Mouse (Mus musculus) Muller cell, postnatal 12 days (primary cell): ENCODE data around the gene Magi1.

Experiments used
- DNase-seq: peaks from one replicate; pipeline ENCODE4 v3.0.0-alpha.2; 2015; ENCODE audit errors: inconsistent ontology term

The Magi1 gene

DNA sequence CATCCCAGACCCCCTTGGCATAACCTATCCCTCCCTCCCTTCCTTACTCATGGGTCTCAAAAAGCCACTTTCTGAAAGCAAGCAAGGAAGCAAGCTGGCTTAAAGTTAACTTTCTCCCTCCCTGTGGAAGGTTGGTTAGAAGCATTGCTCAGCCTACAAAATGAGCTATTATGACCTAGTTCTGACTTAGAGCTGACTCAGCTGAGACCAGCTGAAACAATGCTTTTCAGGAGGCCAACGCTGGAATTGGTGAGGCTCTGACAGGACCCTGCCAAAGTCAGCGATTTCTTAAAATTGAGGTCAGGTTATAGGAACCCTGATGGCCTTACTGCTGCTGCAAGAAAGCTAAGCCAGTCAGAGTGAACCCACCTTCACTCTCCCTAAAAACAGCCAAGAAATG lies 386.2 kb downstream of the Magi1 start:
- peak; percentile 61 for DNase-seq

DNA sequence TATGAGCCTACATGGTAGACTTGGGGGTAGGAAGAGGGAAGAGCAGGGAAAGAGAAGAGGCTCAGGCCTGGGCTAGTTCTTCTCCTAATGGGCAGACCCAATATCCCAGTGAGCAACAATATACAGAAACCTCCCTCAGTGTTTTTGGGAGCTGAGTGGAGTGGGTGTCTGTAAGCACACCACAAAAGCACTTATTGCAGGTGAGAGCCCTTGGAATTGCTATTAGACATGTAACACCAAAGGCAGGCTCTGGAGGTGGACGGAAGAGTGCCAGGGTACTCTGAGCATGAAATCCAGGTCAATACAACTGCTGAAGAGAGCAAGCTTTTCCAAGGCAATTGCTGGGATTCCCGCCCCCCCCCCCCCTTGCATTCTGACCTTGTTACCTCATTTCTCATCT lies 388.0 kb downstream of the Magi1 start:
- DNase-seq, result no peak

DNA sequence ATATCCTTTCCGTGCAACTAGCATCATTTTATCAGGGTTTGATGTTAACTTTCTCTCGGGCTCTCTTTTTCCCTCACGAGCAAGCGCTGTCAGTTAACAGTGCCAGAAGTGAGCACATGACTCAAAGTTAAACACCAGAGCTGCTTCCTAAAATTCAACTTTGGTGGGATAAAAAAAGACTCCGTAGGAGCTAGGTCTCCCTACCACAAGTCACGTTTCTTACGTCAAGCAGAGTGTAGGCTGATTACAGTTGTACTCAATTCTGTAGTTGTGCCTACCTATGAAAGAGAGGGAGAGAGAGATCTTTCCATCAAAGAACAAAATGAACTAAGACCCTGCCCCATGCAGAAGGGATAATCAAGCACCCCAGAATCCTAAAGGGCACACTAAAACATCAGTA lies 389.8 kb downstream of the Magi1 start:
- no peak for DNase-seq

DNA sequence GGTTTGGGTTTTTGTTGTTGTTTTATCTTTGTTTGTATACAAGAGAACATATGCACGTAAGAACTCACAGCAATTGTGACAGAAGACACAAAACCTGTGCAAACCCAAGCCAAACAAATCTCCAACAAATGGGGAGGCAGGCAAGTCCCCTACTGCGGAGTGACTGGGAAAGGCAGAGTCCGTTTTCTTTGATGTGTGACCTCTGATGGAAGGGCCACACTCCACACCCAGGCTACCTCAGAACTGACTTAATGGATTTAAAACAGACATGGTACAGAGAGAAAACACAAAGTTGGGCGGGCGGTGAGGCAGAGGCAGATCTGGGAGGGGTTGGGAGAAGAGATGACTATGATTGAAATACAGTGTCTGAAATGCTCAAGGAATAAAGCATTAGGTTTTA lies 390.8 kb downstream of the Magi1 start:
- no peak for DNase-seq

DNA sequence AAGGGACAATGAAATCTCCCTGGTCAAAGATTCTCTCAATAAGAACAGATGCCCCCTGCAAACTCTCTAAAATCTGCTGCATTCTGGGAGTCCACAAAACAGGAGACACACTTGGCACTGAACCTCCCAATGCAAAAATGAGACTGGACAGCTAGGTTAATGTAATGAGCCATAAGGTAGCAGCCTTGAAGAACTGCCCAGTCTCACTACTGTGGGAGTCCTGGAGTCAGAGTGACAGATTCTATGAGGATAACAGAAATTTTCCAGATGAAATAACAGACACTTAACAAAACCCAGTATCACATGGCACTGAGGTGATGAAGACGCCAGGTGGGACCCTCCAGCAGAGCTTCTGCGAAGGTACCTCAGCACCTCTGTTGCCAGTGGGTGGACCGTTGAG lies 393.7 kb downstream of the Magi1 start:
- DNase-seq, result no peak

DNA sequence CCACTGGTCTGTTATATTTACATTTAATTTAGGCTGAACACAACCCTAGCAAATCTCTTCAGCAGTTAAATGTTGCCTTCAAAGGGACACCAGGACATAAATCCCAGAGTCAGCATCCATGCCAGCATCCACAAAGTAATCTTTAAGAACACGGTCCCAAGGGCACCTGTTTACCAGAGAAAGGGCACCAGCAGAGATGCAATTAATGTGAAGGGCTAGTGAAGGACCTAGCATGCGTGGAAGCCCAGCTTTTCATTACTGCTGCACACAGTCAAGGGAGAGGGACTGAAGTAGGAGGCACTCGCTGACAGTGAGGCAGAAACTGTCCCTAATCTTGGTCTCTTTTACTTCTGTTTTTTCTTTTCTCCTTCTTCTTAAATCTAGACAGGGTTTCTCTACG lies 406.4 kb downstream of the Magi1 start:
- no peak for DNase-seq

DNA sequence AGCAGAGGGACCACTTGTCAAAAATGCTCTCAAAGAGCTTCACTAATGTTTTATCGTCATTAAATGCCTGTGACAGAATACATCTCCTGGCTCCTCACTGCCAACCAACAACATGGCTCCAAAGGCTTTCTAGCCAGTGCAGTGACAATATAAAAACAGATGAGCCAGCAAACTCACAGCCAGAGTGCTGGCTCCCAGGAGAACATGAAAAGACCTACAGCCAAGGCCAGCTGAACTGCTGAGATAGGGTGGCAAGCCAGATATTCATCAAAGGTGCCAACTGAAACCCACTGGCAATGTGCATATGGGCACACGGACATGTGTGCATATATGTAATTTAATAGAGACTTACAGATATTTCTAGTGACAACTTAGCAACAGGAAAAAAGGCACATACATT lies 408.8 kb downstream of the Magi1 start:
- DNase-seq, result no peak

DNA sequence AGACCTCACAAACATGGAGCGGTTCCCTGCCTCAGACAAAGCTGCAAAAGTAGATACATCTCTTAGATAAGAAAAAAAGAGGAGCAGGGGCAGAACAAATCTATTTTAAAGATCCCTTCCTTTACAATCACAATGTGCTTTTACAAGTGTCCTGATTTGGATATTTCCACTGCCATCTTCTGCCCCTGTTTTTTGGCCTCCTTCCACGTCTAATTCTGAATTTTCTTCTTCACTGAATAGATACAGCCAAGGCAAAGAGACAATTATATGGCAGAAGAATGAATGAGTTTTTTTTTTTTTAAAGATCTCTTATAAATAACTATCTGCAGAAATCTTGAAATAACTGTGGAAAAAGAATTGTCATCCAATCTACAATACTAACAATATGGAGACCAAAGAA lies 409.3 kb downstream of the Magi1 start:
- no peak for DNase-seq

DNA sequence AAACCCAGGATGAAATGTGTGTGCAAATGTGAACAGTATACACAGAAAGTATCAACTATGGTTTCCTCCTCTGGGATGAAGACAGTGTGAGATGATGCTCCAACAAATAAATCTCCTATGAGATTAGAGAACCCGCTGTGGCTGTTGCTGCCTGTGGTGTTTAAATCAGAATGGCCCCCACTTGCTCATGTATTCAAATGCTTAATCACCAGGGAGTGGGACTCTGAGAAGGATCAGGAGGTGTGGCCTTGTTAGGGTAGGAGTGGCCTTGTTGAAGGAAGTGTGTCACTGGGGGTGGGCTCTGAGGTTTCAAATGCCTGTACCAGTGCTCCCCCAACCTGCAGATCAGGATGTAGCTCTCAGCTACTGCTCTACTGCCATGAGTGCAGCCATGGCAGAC lies 410.2 kb downstream of the Magi1 start:
- DNase-seq, result no peak

DNA sequence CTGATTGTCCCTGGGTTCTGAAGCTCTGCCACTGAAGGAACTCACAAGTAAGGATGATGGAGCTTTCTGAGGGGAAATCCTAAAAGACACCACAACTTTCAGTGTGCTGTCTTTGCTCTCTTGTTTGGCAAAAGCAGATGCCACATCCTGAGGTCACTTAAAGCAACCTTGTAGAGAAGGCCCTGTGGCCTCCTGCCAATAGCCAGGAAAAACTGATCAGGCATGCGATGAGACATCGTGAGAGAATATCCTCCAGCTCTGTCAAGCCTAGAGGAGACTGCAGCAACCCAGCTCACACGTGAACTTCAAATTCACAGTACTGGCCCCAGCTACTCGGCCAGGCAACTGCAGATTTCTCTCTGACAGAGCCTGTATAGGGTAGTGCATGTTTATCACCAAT lies 412.2 kb downstream of the Magi1 start:
- peak; percentile 66 for DNase-seq

DNA sequence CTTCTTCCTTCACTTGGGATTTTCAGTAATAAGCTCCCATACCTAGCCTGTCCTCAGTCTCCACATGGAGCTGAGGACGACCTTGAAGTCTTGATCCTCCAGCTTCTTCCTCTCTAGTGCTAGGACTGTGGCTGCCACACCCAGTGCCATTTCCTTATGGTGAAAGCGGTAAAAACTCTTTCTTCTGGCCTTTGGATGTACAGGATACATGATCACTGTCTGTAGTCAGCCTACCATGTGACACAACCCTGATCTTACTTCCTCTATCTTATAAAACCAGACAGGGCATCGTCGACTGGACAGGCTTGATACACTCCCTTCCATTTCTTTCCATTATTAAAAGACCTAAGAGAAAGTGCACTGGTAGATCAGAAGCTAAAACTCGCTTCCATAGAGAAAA lies 413.7 kb downstream of the Magi1 start:
- DNase-seq, result no peak

DNA sequence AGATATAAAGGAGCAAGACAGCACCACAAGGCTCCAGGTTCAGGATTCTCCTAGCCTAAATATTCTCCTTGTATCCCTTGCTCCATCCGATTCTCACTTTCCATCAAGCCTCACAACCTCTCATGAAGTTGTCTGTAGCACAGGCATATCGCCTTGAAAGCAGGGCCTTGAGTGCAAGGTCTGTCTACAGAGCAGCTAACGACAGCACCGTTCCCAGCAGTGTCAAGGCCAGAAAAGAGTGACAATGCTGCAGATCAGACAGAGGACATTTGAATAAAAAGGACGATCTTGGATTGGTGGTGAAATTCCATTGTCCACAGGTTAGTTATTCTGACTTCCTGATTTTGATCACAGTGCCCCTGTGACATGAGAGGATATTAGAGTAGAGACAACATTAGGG lies 421.5 kb downstream of the Magi1 start:
- DNase-seq, result no peak

DNA sequence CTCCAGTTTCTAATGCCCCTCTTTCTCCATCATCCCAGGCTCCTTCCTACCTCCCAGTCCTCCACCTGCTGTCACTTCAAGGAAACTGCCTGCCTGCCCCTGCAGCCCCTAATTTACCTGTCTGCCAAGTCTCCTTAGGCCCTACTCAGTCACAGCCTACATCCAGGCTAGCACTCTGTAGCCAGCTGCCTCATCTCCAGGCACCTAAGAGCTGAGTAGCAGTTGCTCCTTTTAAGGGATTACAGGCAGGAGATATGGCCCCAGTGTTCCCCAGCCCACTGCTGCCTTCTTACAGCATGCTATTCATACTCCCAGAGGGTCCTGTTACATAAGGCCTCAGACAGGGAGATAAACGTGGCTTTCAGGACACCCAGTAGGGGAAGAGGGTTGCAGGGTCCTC lies 426.9 kb downstream of the Magi1 start:
- no peak for DNase-seq

DNA sequence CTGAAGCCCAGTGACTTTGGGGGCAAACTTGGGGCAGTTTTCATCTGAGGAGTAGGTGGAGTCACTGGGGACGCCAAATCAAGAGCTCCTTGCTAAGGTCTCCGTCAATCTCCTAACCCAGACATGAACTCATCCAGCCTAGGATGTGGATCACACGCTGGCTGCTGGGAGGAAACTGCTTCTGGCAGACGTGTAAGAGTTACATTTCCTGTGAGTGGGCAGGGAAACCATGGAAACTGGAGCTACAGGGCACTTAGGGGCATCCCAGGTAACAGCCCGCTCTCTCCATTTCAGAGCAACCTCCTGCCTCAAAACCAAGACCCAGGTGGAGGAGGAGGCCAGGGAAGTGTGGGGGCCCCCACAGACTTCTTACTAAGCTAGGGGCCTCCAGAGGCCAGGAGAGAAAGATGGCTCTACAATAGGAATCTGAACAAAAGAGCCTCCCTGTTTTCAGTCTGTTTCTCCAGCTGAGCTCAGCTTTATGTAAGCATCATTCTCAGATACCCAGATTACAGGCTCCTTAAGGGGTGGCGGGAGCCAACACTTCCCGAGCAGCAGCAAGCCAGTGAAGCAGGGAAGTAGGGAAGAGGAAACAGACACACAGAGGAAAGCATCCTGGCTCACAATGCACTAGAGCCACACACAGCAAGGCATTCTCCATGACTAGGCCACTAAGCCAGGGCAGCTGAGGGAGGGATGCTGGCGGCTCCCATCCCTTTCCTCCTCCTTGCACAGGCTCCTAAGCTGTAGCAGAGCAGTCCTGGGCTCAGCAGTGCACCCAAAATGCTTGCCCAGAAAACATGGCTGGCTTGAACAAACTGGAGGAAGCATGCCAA lies 427.7 kb downstream of the Magi1 start:
- peak; percentile 53 for DNase-seq

DNA sequence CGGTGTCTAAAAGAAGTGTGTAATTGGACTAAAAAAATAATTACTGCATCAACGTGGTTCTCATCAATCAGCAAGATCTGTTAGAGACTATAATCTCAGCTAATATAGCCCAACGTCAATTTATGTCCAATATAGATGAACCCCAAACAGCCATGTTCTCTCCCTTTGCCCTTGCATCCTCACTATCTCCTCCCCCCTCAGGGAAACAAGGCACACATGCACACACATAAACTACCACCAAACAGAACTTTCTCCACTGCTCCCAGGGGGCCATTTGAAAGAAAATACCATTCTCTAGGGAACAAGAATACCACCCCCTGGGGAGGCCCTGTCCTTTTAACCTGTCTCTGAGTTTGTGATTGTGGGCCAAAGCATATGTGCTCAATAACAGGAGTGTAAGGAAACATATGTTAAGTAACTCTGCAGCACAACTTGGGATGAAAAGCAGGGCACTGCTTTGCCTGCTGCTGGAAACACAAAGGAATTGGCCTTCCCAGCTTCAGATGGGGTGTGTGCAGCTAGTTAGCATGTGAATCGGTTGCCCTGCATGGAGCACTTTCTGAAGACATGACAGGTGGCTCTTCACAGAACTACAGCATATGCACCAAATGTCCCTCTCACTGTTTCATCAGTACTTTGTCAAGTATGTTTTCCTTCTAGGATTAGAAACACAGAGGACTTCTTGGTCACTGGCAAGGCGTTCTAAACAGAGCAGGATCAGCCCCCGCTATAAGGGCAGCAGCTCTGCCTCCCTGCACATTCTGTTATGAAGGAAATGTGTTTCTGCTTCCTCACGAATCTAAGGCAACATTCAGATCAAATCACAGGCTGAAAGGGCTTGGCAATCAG lies 434.6 kb downstream of the Magi1 start:
- no peak for DNase-seq

DNA sequence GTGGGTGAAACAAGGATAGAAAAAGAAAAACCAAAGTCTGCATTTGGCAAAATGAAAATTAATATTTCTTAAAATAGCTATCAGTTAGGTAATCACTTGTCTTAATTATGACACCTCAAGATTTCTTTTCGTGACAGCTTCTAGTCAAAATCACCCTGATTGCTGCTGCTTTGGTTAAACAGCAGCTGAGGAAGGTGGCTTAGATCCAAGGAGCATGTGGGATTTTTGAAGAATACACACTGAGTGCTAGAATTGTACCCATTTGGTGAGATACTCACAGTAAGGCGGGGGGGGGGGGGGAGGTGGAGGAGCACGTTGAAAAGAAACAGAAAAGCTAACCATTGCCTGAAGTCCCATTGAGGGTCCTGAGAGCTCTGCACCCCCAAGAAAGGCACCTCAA lies 438.2 kb downstream of the Magi1 start:
- DNase-seq, result no peak

DNA sequence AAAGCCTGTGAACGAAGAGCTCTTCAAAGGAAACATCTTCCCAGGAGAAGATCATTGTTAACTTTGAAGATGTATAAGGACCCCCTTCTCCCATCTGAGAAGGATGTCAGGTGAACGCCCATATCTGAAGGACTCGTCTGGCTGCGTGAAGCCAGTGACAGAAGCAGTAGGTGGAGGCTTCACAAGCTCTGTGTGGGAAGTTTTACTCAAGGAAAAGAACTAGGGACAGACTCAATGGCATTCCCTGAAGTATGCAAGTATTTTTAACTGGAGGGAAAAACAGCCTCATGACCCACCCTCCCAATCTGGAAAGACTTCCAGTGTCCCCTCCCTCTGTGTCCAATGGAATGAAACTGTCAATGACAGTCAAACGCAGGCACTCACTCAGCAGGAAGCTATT lies 438.6 kb downstream of the Magi1 start:
- no peak for DNase-seq

DNA sequence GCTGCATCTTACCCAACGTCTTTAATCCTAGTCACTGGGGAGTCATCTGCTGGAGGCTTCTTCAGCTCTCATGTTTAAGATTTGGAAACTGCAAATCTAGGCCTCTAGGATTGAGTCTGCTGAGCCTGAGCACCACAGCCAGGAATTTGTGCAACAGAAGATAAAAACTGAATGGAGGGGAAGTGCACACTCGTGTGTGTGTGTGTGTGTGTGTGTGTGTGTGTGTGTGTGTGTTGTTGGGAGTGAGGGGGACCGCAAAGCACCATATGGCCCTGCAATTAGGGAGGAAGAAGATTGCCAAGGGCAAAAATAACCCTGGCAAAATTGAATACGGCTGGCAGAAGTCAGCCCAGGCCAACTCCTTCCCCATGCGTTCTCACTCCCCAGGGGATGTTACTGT lies 439.1 kb downstream of the Magi1 start:
- DNase-seq, result no peak

DNA sequence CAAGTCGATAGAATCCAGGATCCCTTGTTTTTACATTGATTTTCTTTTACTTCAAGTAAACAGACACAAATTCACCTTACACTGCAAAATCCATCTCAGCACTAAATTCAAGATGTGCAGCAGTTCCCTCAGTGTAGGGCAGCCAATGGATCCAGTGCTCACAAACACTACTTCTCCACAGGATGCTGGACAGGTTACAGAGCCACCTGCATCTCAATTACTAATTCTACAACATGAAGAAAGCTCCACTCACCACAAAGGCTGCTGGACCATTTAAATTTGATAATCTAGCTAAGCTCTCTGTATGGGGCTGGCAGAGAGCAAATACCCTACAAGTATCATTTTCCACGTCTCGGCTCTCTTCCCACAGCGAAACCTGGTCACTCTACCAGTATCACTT lies 445.3 kb downstream of the Magi1 start:
- no peak for DNase-seq

DNA sequence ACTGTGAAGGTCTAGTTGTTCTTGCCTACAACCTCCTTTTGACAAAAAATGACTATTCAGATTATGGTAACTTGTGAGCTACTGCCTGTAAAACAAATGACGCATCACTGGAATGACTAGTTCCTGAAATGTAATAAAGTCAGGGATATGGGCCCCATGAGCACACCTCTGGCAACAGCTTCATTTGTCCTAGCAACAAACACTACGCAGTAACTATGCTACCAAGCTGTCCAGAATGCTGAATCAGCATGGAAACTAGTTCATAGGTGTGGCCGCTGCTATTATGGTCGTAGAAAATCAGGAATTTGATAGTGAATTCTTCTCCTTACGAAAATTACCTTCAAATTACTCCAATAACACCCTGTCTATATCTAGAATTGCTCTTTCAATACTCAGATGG lies 447.1 kb downstream of the Magi1 start:
- no peak for DNase-seq

DNA sequence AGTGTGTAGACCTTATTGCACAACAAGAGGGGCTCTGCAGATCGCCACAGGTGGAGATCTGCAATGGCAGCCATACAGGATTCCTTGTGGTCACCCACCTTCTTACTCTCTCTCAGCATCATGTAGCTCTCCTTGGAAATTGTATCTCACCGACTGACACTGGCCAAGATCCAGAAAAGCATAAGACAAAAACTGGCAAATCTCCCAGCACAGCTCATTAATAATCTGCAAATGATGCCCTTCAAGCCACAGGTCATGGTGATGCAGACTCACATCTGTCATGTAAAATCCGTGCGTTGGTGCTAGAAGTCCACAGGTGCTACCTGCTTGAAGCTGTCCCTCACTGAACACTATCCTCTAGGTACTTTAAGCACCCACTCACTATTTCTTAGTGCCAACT lies 448.5 kb downstream of the Magi1 start:
- DNase-seq, result peak; percentile 50

DNA sequence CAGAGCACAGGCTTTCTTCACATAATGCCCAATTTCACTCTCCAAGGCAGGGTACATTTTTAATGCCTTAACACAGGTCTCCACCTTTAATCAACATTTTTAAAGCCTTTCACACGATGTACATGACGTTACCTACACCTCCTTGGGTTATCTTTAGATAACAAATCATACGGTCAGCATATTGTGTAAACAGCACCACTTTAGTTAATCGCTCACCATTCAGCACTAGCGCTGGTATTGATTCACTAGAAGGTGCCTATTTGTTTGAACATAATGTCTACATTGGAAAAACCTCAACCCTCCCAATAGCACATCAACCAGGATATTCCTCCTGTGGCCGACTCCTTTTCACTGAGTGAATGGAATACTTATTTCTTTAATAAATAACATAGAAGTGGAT lies 455.5 kb downstream of the Magi1 start:
- no peak for DNase-seq

DNA sequence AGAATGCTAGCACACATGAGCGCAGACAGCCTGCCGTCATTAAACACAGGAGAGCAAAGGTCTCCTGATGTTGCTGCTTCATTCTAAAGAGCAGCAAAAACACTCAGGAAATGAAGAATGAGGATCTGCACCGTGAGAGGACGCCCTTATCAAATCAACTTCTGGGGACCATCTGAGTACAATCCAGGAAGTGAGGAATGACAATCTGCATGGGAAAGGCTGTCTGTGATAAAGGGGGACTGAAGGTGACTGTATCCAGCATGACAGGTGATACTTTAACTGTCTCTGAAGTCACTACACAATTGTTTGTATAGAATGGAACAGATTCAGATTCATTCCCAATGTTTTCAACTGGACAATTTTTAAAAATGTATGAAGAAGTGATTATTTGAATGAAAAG lies 456.8 kb downstream of the Magi1 start:
- no peak for DNase-seq
